ENCODE assay signal across 14 mouse cellular contexts in genomic region chr11:51533128-51533533, GRCm38 (mm10). TPM values are rescaled to one million over a fixed set of nuclear protein-coding genes. Genes with fewer than 3 reads are reported as not detected.
DNase-seq lines count a peak whose midpoint lies in the region; ATAC-seq and TF ChIP-seq lines count a peak whose summit lies in the region.
"Had no signal": no experiment of that assay in that cellular context is flagged by ENCODE, and none has a peak within 500 bp of the region (broad histone marks: within the 10 kb centered on the region; RNA-seq: fewer than 3 reads in every experiment).

No protein-coding gene starts in this region.

- TF ChIP-seq EP300 in stomach, postnatal 0 days (optimal IDR thresholded peaks at IDR 0.05): no peak

- H3K9ac ChIP-seq in lung, embryonic 16.5 days (ENCODE audit: low read length): peak overlapping the region; percentile 37; the same call in 1 of the 2 replicates
- no peak overlapping the region; the same call in 1 of the 2 replicates for H3K9ac ChIP-seq in embryonic facial prominence, embryonic 11.5 days (replicated peaks; ENCODE audit: low read length)
- peak overlapping the region; percentile 38; the same call in 1 of the 2 replicates for H3K9ac ChIP-seq in limb, embryonic 12.5 days (replicated peaks)
- no peak overlapping the region for H3K9ac ChIP-seq in stomach, postnatal 0 days (ENCODE audit: low read length)
- H3K9ac ChIP-seq: hindbrain, embryonic 15.5 days; liver, embryonic 12.5 days had no signal

- no peak for DNase-seq in lung, postnatal 36 days
- DNase-seq in embryonic facial prominence, embryonic 11.5 days (ENCODE audit: low spot score): peak; percentile 77
- no peak for DNase-seq in stomach, postnatal 0 days (ENCODE audit: low spot score)
- DNase-seq in left cerebral cortex, adult 8-10 months (ENCODE audit: low spot score in 2 of 2): no peak
- no peak for DNase-seq in left cerebral cortex, postnatal 4 days
- DNase-seq: adrenal gland, postnatal 14 days; cerebellum, postnatal 10 days; gastrocnemius, postnatal 25 days; kidney, adult 9 months; right cerebral cortex, postnatal 4 days had no signal

- ATAC-seq in lung, embryonic 16.5 days (ENCODE audit: low read depth): peak; percentile 83
- ATAC-seq in embryonic facial prominence, embryonic 11.5 days (replicated peaks; ENCODE audit: insufficient number of reproducible peaks, low FRiP score, low TSS enrichment, low read depth): peak; percentile 32; the same call in 1 of the 2 replicates
- ATAC-seq in limb, embryonic 12.5 days (ENCODE audit: insufficient number of reproducible peaks, insufficient read depth, low FRiP score, low TSS enrichment, low read depth): no peak
- peak; percentile 38; the same call in 1 of the 2 replicates for ATAC-seq in stomach, postnatal 0 days (ENCODE audit: low FRiP score, low TSS enrichment)
- ATAC-seq: liver, embryonic 12.5 days had no signal

- no peaks in the 10 kb centered on the region for H3K36me3 ChIP-seq in lung, embryonic 16.5 days (ENCODE audit: control insufficient read depth, insufficient read depth, low read length)
- H3K36me3 ChIP-seq in embryonic facial prominence, embryonic 11.5 days (replicated peaks; ENCODE audit: control insufficient read depth, insufficient read depth, low read depth, low read length): no peaks in the 10 kb centered on the region
- H3K36me3 ChIP-seq in limb, embryonic 12.5 days: no peaks in the 10 kb centered on the region
- H3K36me3 ChIP-seq in stomach, postnatal 0 days (ENCODE audit: control insufficient read depth, insufficient read depth, low read length): no peaks in the 10 kb centered on the region
- H3K36me3 ChIP-seq: hindbrain, embryonic 15.5 days; liver, embryonic 12.5 days had no signal

- WGBS in lung, embryonic 16.5 days: 31% methylated on average over 11 of the region's 11 CpGs
- WGBS in embryonic facial prominence, embryonic 11.5 days: 17% methylated on average over 11 of the region's 11 CpGs
- 28% methylated on average over 11 of the region's 11 CpGs for WGBS in limb, embryonic 12.5 days
- 28% methylated on average over 11 of the region's 11 CpGs for WGBS in stomach, postnatal 0 days

- no peaks in the 10 kb centered on the region for H3K27me3 ChIP-seq in lung, embryonic 16.5 days (ENCODE audit: control insufficient read depth, insufficient read depth, low read depth, low read length)
- H3K27me3 ChIP-seq in embryonic facial prominence, embryonic 11.5 days (ENCODE audit: control insufficient read depth, insufficient read depth, low read length): no peaks in the 10 kb centered on the region
- peaks cover 11% of the 10 kb centered on the region for H3K27me3 ChIP-seq in limb, embryonic 12.5 days
- H3K27me3 ChIP-seq in stomach, postnatal 0 days (ENCODE audit: control insufficient read depth, insufficient read depth, low read length): no peaks in the 10 kb centered on the region
- H3K27me3 ChIP-seq: hindbrain, embryonic 15.5 days; liver, embryonic 12.5 days had no signal

- intact Hi-C loops in left cerebral cortex, postnatal 4 days (cut with DNase I): no loop called here

- H3K4me1 ChIP-seq in lung, embryonic 16.5 days (replicated peaks; ENCODE audit: control insufficient read depth, insufficient read depth, low read length): peaks cover 3% of the 10 kb centered on the region; the same call in 1 of the 2 replicates
- peaks cover 2% of the 10 kb centered on the region; the same call in 1 of the 2 replicates for H3K4me1 ChIP-seq in embryonic facial prominence, embryonic 11.5 days (ENCODE audit: control insufficient read depth, insufficient read depth, low read length)
- H3K4me1 ChIP-seq in limb, embryonic 12.5 days (replicated peaks): peaks cover 15% of the 10 kb centered on the region
- H3K4me1 ChIP-seq in stomach, postnatal 0 days (replicated peaks; ENCODE audit: control insufficient read depth, insufficient read depth): no peaks in the 10 kb centered on the region
- H3K4me1 ChIP-seq: hindbrain, embryonic 15.5 days had no signal

- H3K4me3 ChIP-seq in lung, embryonic 16.5 days (ENCODE audit: low read length): no peak overlapping the region
- H3K4me3 ChIP-seq in embryonic facial prominence, embryonic 11.5 days (ENCODE audit: low read depth, low read length): no peak overlapping the region
- H3K4me3 ChIP-seq in limb, embryonic 12.5 days (replicated peaks): no peak overlapping the region
- H3K4me3 ChIP-seq in stomach, postnatal 0 days (ENCODE audit: low read depth, low read length): no peak overlapping the region
- H3K4me3 ChIP-seq: hindbrain, embryonic 15.5 days; liver, embryonic 12.5 days had no signal

- H3K27ac ChIP-seq in lung, embryonic 16.5 days (ENCODE audit: low read length): peak overlapping the region; percentile 80
- no peak overlapping the region; the same call in 1 of the 2 replicates for H3K27ac ChIP-seq in embryonic facial prominence, embryonic 11.5 days (replicated peaks; ENCODE audit: low read depth, low read length)
- H3K27ac ChIP-seq in limb, embryonic 12.5 days: 0 out of 2 replicates have a peak overlapping the region, but pooled peaks have one; percentile 41
- no peak overlapping the region for H3K27ac ChIP-seq in stomach, postnatal 0 days (replicated peaks)
- H3K27ac ChIP-seq: hindbrain, embryonic 15.5 days; liver, embryonic 12.5 days had no signal

- no peak overlapping the region for H3K4me2 ChIP-seq in lung, embryonic 16.5 days (ENCODE audit: low read depth, low read length)
- peak overlapping the region; percentile 16; the same call in 1 of the 2 replicates for H3K4me2 ChIP-seq in embryonic facial prominence, embryonic 11.5 days (ENCODE audit: low read depth, low read length)
- peak overlapping the region; percentile 27; the same call in 1 of the 2 replicates for H3K4me2 ChIP-seq in limb, embryonic 12.5 days
- H3K4me2 ChIP-seq in stomach, postnatal 0 days (replicated peaks; ENCODE audit: low read depth): no peak overlapping the region
- H3K4me2 ChIP-seq: hindbrain, embryonic 15.5 days; liver, embryonic 12.5 days had no signal

- H3K9me3 ChIP-seq in lung, embryonic 16.5 days (ENCODE audit: control insufficient read depth, low read length): no peaks in the 10 kb centered on the region
- no peaks in the 10 kb centered on the region for H3K9me3 ChIP-seq in embryonic facial prominence, embryonic 11.5 days (replicated peaks; ENCODE audit: control insufficient read depth, low read length)
- no peaks in the 10 kb centered on the region for H3K9me3 ChIP-seq in limb, embryonic 12.5 days
- H3K9me3 ChIP-seq in stomach, postnatal 0 days (ENCODE audit: control insufficient read depth, low read length): no peaks in the 10 kb centered on the region
- H3K9me3 ChIP-seq: hindbrain, embryonic 15.5 days; liver, embryonic 12.5 days had no signal

- no peak for TF ChIP-seq CTCF in stomach, postnatal 0 days (IDR thresholded peaks at IDR 0.05; ENCODE audit: low read depth)

RNA-seq across cellular contexts. Expression of gene Phykpl, which starts 51.4 kb away (rescaled TPM):
- 17.6 and 18.9 TPM in 2 replicates for polyA plus RNA-seq in lung, embryonic 16.5 days (2015; fragmentation: Nextera tagmentation; extraction: Ambion mirVana)
- 8.7 and 10.2 TPM in 2 replicates for polyA plus RNA-seq in embryonic facial prominence, embryonic 11.5 days (2014; fragmentation: Nextera tagmentation; extraction: Ambion mirVana)
- 15.0 and 16.9 TPM in 2 replicates for polyA plus RNA-seq in limb, embryonic 12.5 days (2016; fragmentation: Nextera tagmentation; extraction: Ambion mirVana)
- polyA plus RNA-seq in stomach, postnatal 0 days (2015; fragmentation: Nextera tagmentation; extraction: Ambion mirVana): 13.3 and 14.0 TPM in 2 replicates
- total RNA-seq in left cerebral cortex, adult 8-10 months (2022): 1 to 10 TPM; 5.9 to 8.5 (median 6.5) TPM
- total RNA-seq in left cerebral cortex, postnatal 4 days (2021): 1 to 10 TPM; 7.6 to 8.1 TPM

Comparison
In these comparisons a context has a peak if more than half of its experiments do, and no peak if none do; other contexts are left out.
1. H3K27ac ChIP-seq: peak in lung, embryonic 16.5 days (single experiment) and limb, embryonic 12.5 days (single experiment); none in embryonic facial prominence, embryonic 11.5 days (single experiment) and stomach, postnatal 0 days (single experiment).
2. H3K4me2 ChIP-seq: peak in embryonic facial prominence, embryonic 11.5 days (single experiment) and limb, embryonic 12.5 days (single experiment); none in lung, embryonic 16.5 days (single experiment) and stomach, postnatal 0 days (single experiment).
3. H3K9ac ChIP-seq: peak in lung, embryonic 16.5 days (single experiment) and limb, embryonic 12.5 days (single experiment); none in embryonic facial prominence, embryonic 11.5 days (single experiment) and stomach, postnatal 0 days (single experiment).